Mouse (Mus musculus): ENCODE data around the gene Slc30a2. TPM values are rescaled to one million over a fixed set of nuclear protein-coding genes. Genes with fewer than 3 reads are reported as not detected.

The Slc30a2 gene
- polyA plus RNA-seq, 1 experiment from 2014 or later: 1.1 TPM

- peak; percentile 52 for ATAC-seq
- peaks cover 14% of the 10 kb centered on the region; the same call in 1 of the 2 replicates for H3K4me1 ChIP-seq (ENCODE audit: insufficient read depth, low read depth, low read length)
- 11% methylated on average over 22 of the region's 22 CpGs for WGBS
- no peak overlapping the region for H3K4me3 ChIP-seq (ENCODE audit: low read depth, low read length)
- no peak overlapping the region for H3K9ac ChIP-seq (replicated peaks; ENCODE audit: low read depth)
- no peak for TF ChIP-seq EP300 (IDR thresholded peaks at IDR 0.05)
- TF ChIP-seq CTCF (IDR thresholded peaks at IDR 0.05): peak; percentile 97
- no peaks in the 10 kb centered on the region for H3K36me3 ChIP-seq (ENCODE audit: insufficient read depth, low read length)
- H3K27ac ChIP-seq (ENCODE audit: low read length): peak overlapping the region; percentile 52
- no peaks in the 10 kb centered on the region for H3K27me3 ChIP-seq (replicated peaks; ENCODE audit: insufficient read depth, low read length)
- H3K9me3 ChIP-seq (ENCODE audit: low read length): no peaks in the 10 kb centered on the region
- DNase-seq (ENCODE audit: low spot score): peak; percentile 81
- H3K4me2 ChIP-seq (replicated peaks; ENCODE audit: low read depth, low read length): peak overlapping the region; percentile 32; the same call in 1 of the 2 replicates
Measured at GRCm38 (mm10) chr4:134356591-134357460, 13.8 kb downstream of the Slc30a2 start.

- DNase-seq (ENCODE audit: low spot score): no peak
- no peaks in the 10 kb centered on the region for H3K27me3 ChIP-seq (replicated peaks; ENCODE audit: insufficient read depth, low read length)
- H3K9ac ChIP-seq (replicated peaks; ENCODE audit: low read depth): no peak overlapping the region
- H3K9me3 ChIP-seq (ENCODE audit: low read length): no peaks in the 10 kb centered on the region
- H3K27ac ChIP-seq (ENCODE audit: low read length): peak overlapping the region; percentile 52; the same call in 1 of the 2 replicates
- no peak overlapping the region for H3K4me3 ChIP-seq (ENCODE audit: low read depth, low read length)
- no peaks in the 10 kb centered on the region for H3K36me3 ChIP-seq (ENCODE audit: insufficient read depth, low read length)
- 34% methylated on average over 17 of the region's 17 CpGs for WGBS
- no peak overlapping the region for H3K4me2 ChIP-seq (replicated peaks; ENCODE audit: low read depth, low read length)
- H3K4me1 ChIP-seq (ENCODE audit: insufficient read depth, low read depth, low read length): peaks cover 9% of the 10 kb centered on the region; the same call in 1 of the 2 replicates
- ATAC-seq: no peak
- no peak for TF ChIP-seq EP300 (IDR thresholded peaks at IDR 0.05)
- no peak for TF ChIP-seq CTCF (IDR thresholded peaks at IDR 0.05)
Measured at GRCm38 (mm10) chr4:134357461-134357771, 14.4 kb downstream of the Slc30a2 start.

- Histone ChIP-seq H3K27ac (ENCODE audit: low read length) (no peak overlapping the region), H3K4me2 (replicated peaks; ENCODE audit: low read depth, low read length) (no peak overlapping the region), H3K27me3 (replicated peaks; ENCODE audit: insufficient read depth, low read length) (no peaks in the 10 kb centered on the region), H3K9me3 (ENCODE audit: low read length) (no peaks in the 10 kb centered on the region), H3K9ac (replicated peaks; ENCODE audit: low read depth) (no peak overlapping the region), H3K4me1 (ENCODE audit: insufficient read depth, low read depth, low read length) (peaks cover 9% of the 10 kb centered on the region; the same call in 1 of the 2 replicates), H3K4me3 (ENCODE audit: low read depth, low read length) (no peak overlapping the region), H3K36me3 (ENCODE audit: insufficient read depth, low read length) (no peaks in the 10 kb centered on the region)
- TF ChIP-seq EP300 (IDR thresholded peaks at IDR 0.05): 0 out of 2 replicates have a peak, but pooled peaks have one; percentile 12
- TF ChIP-seq CTCF (IDR thresholded peaks at IDR 0.05): no peak
- no peak for ATAC-seq
- peak; percentile 57 for DNase-seq (ENCODE audit: low spot score)
- 70% methylated on average over 6 of the region's 6 CpGs for WGBS
Measured at GRCm38 (mm10) chr4:134359649-134360048, 16.7 kb downstream of the Slc30a2 start.

- ATAC-seq (0 out of 2 replicates have a peak, but pooled peaks have one; percentile 11), DNase-seq (ENCODE audit: low spot score) (no peak)
Measured at GRCm38 (mm10) chr4:134361215-134361614, 18.2 kb downstream of the Slc30a2 start.

GRCm38 (mm10) chr4:134362124-134362523 is 19.1 kb downstream of the Slc30a2 start:
- Histone ChIP-seq H3K36me3 (ENCODE audit: insufficient read depth, low read length) (no peaks in the 10 kb centered on the region), H3K4me2 (replicated peaks; ENCODE audit: low read depth, low read length) (no peak overlapping the region), H3K4me3 (ENCODE audit: low read depth, low read length) (no peak overlapping the region), H3K27me3 (replicated peaks; ENCODE audit: insufficient read depth, low read length) (no peaks in the 10 kb centered on the region), H3K4me1 (ENCODE audit: insufficient read depth, low read depth, low read length) (no peaks in the 10 kb centered on the region), H3K9ac (replicated peaks; ENCODE audit: low read depth) (no peak overlapping the region), H3K27ac (ENCODE audit: low read length) (no peak overlapping the region), H3K9me3 (ENCODE audit: low read length) (no peaks in the 10 kb centered on the region)
- TF ChIP-seq CTCF (IDR thresholded peaks at IDR 0.05) (no peak), EP300 (IDR thresholded peaks at IDR 0.05) (no peak)
- no peak for ATAC-seq
- no peak for DNase-seq (ENCODE audit: low spot score)
- WGBS: 68% methylated on average over 9 of the region's 9 CpGs

More at GRCm38 (mm10) chr4:134361215-134361614, 18.2 kb downstream of the Slc30a2 start:
- no peak overlapping the region for H3K9ac ChIP-seq (replicated peaks; ENCODE audit: low read depth)
- no peaks in the 10 kb centered on the region for H3K36me3 ChIP-seq (ENCODE audit: insufficient read depth, low read length)
- H3K4me1 ChIP-seq (ENCODE audit: insufficient read depth, low read depth, low read length): 0 out of 2 replicates have a peak, but pooled peaks cover 4% of the 10 kb centered on the region
- H3K27me3 ChIP-seq (replicated peaks; ENCODE audit: insufficient read depth, low read length): no peaks in the 10 kb centered on the region
- H3K27ac ChIP-seq (ENCODE audit: low read length): no peak overlapping the region
- no peak overlapping the region for H3K4me2 ChIP-seq (replicated peaks; ENCODE audit: low read depth, low read length)
- WGBS: 28% methylated on average over 5 of the region's 5 CpGs
- TF ChIP-seq CTCF (IDR thresholded peaks at IDR 0.05) (no peak), EP300 (IDR thresholded peaks at IDR 0.05) (no peak)
- H3K9me3 ChIP-seq (ENCODE audit: low read length): no peaks in the 10 kb centered on the region
- H3K4me3 ChIP-seq (ENCODE audit: low read depth, low read length): no peak overlapping the region

- TF ChIP-seq EP300 (IDR thresholded peaks at IDR 0.05) (no peak), CTCF (IDR thresholded peaks at IDR 0.05) (no peak)
- no peak overlapping the region for H3K4me3 ChIP-seq (ENCODE audit: low read depth, low read length)
- no peak overlapping the region for H3K27ac ChIP-seq (ENCODE audit: low read length)
- no peaks in the 10 kb centered on the region for H3K9me3 ChIP-seq (ENCODE audit: low read length)
- no peak for ATAC-seq
- no peaks in the 10 kb centered on the region for H3K4me1 ChIP-seq (ENCODE audit: insufficient read depth, low read depth, low read length)
- DNase-seq (ENCODE audit: low spot score): no peak
- no peak overlapping the region for H3K4me2 ChIP-seq (replicated peaks; ENCODE audit: low read depth, low read length)
- H3K36me3 ChIP-seq (ENCODE audit: insufficient read depth, low read length): no peaks in the 10 kb centered on the region
- no peaks in the 10 kb centered on the region for H3K27me3 ChIP-seq (replicated peaks; ENCODE audit: insufficient read depth, low read length)
- no peak overlapping the region for H3K9ac ChIP-seq (replicated peaks; ENCODE audit: low read depth)
- WGBS: 29% methylated on average over 9 of the region's 9 CpGs
Measured at GRCm38 (mm10) chr4:134362586-134362985, 19.6 kb downstream of the Slc30a2 start.

Measured in lung, postnatal 0 days (tissue).